ENCODE assay signal across 17 mouse cellular contexts in the genomic region with DNA sequence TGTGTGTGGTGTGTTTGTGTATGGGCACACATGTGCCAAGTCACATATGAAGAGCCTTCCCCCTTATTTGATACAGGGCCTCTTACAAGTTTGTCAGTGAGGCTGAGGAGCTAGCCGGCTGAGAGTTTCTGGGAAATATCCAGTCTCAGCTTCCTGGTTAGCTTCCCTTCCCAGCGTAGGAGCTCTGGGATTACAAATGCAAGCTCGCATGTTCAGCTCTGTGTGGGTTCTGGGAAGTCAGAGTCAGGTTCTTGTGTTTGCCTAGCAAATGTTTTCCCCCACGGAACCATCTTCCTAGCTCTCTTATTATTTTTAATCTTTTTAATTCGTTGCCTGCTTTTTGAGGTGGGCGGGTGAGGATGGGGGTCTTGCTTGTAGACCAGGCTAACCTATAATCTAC.
"Had no signal": no experiment of that assay in that cellular context is flagged by ENCODE, and none has a peak within 500 bp of the region (broad histone marks: within the 10 kb centered on the region; RNA-seq: fewer than 3 reads in every experiment).

No protein-coding gene starts in this region.

- H3K36me3 ChIP-seq: limb, embryonic 10.5 days; liver, embryonic 15.5 days; midbrain, embryonic 10.5 days; neural tube, embryonic 12.5 days had no signal

- H3K4me3 ChIP-seq: left cerebral cortex, adult 2 months; limb, embryonic 10.5 days; liver, embryonic 15.5 days; midbrain, embryonic 10.5 days; myocyte; neural tube, embryonic 12.5 days had no signal

- DNase-seq: kidney, postnatal 10 days; kidney, postnatal 4 days; lung, embryonic 14.5 days; lung, postnatal 10 days; lung, postnatal 4 days; midbrain, embryonic 14.5 days; right cerebral cortex, postnatal 4 days; spleen, adult 18-20 months; thymus, adult 2 months; thymus, postnatal 25 days had no signal

- H3K27ac ChIP-seq: left cerebral cortex, adult 2 months; liver, embryonic 15.5 days; midbrain, embryonic 10.5 days; neural tube, embryonic 12.5 days had no signal

- H3K4me2 ChIP-seq: liver, embryonic 11.5 days; liver, embryonic 15.5 days; lung, embryonic 14.5 days; neural tube, embryonic 12.5 days had no signal

- H3K9me3 ChIP-seq: limb, embryonic 10.5 days; liver, embryonic 15.5 days; midbrain, embryonic 10.5 days; neural tube, embryonic 12.5 days had no signal

- H3K27me3 ChIP-seq: liver, embryonic 15.5 days; neural tube, embryonic 12.5 days had no signal

- H3K9ac ChIP-seq: liver, embryonic 15.5 days; lung, embryonic 14.5 days; neural tube, embryonic 12.5 days had no signal

- H3K4me1 ChIP-seq: liver, embryonic 15.5 days had no signal
